ENCODE assay signal across 17 mouse cellular contexts in genomic region chr15:30827424-30828263, GRCm38 (mm10).
DNase-seq lines count a peak whose midpoint lies in the region; ATAC-seq lines count a peak whose summit lies in the region.
"Had no signal": no experiment of that assay in that cellular context is flagged by ENCODE, and none has a peak within 500 bp of the region (broad histone marks: within the 10 kb centered on the region; RNA-seq: fewer than 3 reads in every experiment).

No protein-coding gene starts in this region.

- H3K4me3 ChIP-seq in forebrain, embryonic 12.5 days (replicated peaks) = no peak overlapping the region
- no peak overlapping the region for H3K4me3 ChIP-seq in forebrain, embryonic 10.5 days
- H3K4me3 ChIP-seq in hindbrain, embryonic 11.5 days (ENCODE audit: low read depth, low read length) = no peak overlapping the region
- H3K4me3 ChIP-seq in neural tube, embryonic 13.5 days = no peak overlapping the region
- H3K4me3 ChIP-seq: gastrocnemius, adult 2 months; limb, embryonic 15.5 days; megakaryocyte, embryonic 14.5 days had no signal

- H3K36me3 ChIP-seq in forebrain, embryonic 12.5 days (replicated peaks) = no peaks in the 10 kb centered on the region
- H3K36me3 ChIP-seq in forebrain, embryonic 10.5 days (replicated peaks) = no peaks in the 10 kb centered on the region
- no peaks in the 10 kb centered on the region for H3K36me3 ChIP-seq in hindbrain, embryonic 11.5 days (ENCODE audit: control insufficient read depth, insufficient read depth, low read length)
- H3K36me3 ChIP-seq in neural tube, embryonic 13.5 days = no peaks in the 10 kb centered on the region
- H3K36me3 ChIP-seq: limb, embryonic 15.5 days had no signal

- ATAC-seq in forebrain, embryonic 12.5 days (ENCODE audit: low FRiP score) = peak; percentile 44; the same call in 1 of the 2 replicates
- peak; percentile 59 for ATAC-seq in hindbrain, embryonic 11.5 days (ENCODE audit: low FRiP score)
- peak; percentile 75 for ATAC-seq in neural tube, embryonic 13.5 days (ENCODE audit: low read depth)

- WGBS in forebrain, embryonic 12.5 days = 79% methylated on average over 17 of the region's 17 CpGs
- 87% methylated on average over 17 of the region's 17 CpGs for WGBS in forebrain, embryonic 10.5 days
- WGBS in hindbrain, embryonic 11.5 days = 81% methylated on average over 17 of the region's 17 CpGs
- 64% methylated on average over 17 of the region's 17 CpGs for whole genome bisulfite sequencing in neural tube, embryonic 13.5 days

- H3K9me3 ChIP-seq in forebrain, embryonic 12.5 days = no peaks in the 10 kb centered on the region
- H3K9me3 ChIP-seq in forebrain, embryonic 10.5 days = no peaks in the 10 kb centered on the region
- H3K9me3 ChIP-seq in hindbrain, embryonic 11.5 days (ENCODE audit: control insufficient read depth, low read length) = no peaks in the 10 kb centered on the region
- H3K9me3 ChIP-seq in neural tube, embryonic 13.5 days = no peaks in the 10 kb centered on the region
- H3K9me3 ChIP-seq: limb, embryonic 15.5 days; megakaryocyte, embryonic 14.5 days had no signal

- H3K4me1 ChIP-seq in forebrain, embryonic 12.5 days = peaks cover 6% of the 10 kb centered on the region; the same call in 1 of the 2 replicates
- H3K4me1 ChIP-seq in forebrain, embryonic 10.5 days = no peaks in the 10 kb centered on the region
- no peaks in the 10 kb centered on the region for H3K4me1 ChIP-seq in hindbrain, embryonic 11.5 days (replicated peaks; ENCODE audit: control insufficient read depth, insufficient read depth, low read length)
- peaks cover 3% of the 10 kb centered on the region; the same call in 1 of the 2 replicates for H3K4me1 ChIP-seq in neural tube, embryonic 13.5 days (replicated peaks)
- H3K4me1 ChIP-seq: limb, embryonic 15.5 days; megakaryocyte, embryonic 14.5 days had no signal

- no peaks in the 10 kb centered on the region for H3K27me3 ChIP-seq in forebrain, embryonic 12.5 days
- H3K27me3 ChIP-seq in forebrain, embryonic 10.5 days (ENCODE audit: poor library complexity, severe bottlenecking) = no peaks in the 10 kb centered on the region
- no peaks in the 10 kb centered on the region for H3K27me3 ChIP-seq in hindbrain, embryonic 11.5 days (ENCODE audit: control insufficient read depth, insufficient read depth, low read length)
- no peaks in the 10 kb centered on the region for H3K27me3 ChIP-seq in neural tube, embryonic 13.5 days
- H3K27me3 ChIP-seq: limb, embryonic 15.5 days; megakaryocyte, embryonic 14.5 days had no signal

- H3K9ac ChIP-seq in forebrain, embryonic 12.5 days = no peak overlapping the region
- H3K9ac ChIP-seq in hindbrain, embryonic 11.5 days (ENCODE audit: low read depth, low read length) = no peak overlapping the region
- H3K9ac ChIP-seq in neural tube, embryonic 13.5 days = no peak overlapping the region
- H3K9ac ChIP-seq: limb, embryonic 15.5 days; lung, embryonic 14.5 days had no signal

- DNase-seq in forebrain, embryonic 10.5 days (ENCODE audit: extremely low spot score, low spot score) = no peak
- DNase-seq in hindbrain, embryonic 11.5 days (ENCODE audit: low spot score) = peak; percentile 14
- peak; percentile 60 for DNase-seq in layer of hippocampus, adult 9-11 months
- DNase-seq in cerebellum, postnatal 4 days (ENCODE audit: low spot score in 2 of 2) = no peak
- no peak for DNase-seq in gastrocnemius, postnatal 10 days
- no peak for DNase-seq in lung, postnatal 36 days
- DNase-seq: adrenal gland, postnatal 25 days; cerebellum, adult 18-20 months; gastrocnemius, adult 2 months; heart, postnatal 4 days; kidney, adult 9 months; lung, embryonic 14.5 days had no signal

- no peak overlapping the region for H3K4me2 ChIP-seq in forebrain, embryonic 12.5 days
- H3K4me2 ChIP-seq in hindbrain, embryonic 11.5 days (replicated peaks; ENCODE audit: low read depth, low read length) = no peak overlapping the region
- no peak overlapping the region for H3K4me2 ChIP-seq in neural tube, embryonic 13.5 days
- H3K4me2 ChIP-seq: heart, embryonic 11.5 days; limb, embryonic 15.5 days; lung, embryonic 14.5 days had no signal

- no peak overlapping the region for H3K27ac ChIP-seq in forebrain, embryonic 12.5 days
- H3K27ac ChIP-seq in forebrain, embryonic 10.5 days = no peak overlapping the region
- H3K27ac ChIP-seq in hindbrain, embryonic 11.5 days (ENCODE audit: low read depth, low read length) = no peak overlapping the region
- H3K27ac ChIP-seq in neural tube, embryonic 13.5 days (replicated peaks) = peak overlapping the region; percentile 69
- H3K27ac ChIP-seq: gastrocnemius, adult 2 months; limb, embryonic 15.5 days had no signal

Comparison
In these comparisons a context has a peak if more than half of its experiments do, and no peak if none do; other contexts are left out.
1. DNase-seq: peak in hindbrain, embryonic 11.5 days (single experiment) and layer of hippocampus, adult 9-11 months (single experiment); none in forebrain, embryonic 10.5 days (single experiment), cerebellum, postnatal 4 days (0 of 2), gastrocnemius, postnatal 10 days (single experiment) and lung, postnatal 36 days (single experiment).
2. Peak in every context shown above with its lines, with median percentiles within 50 percentile points of each other: ATAC-seq.